Mouse (Mus musculus) midbrain, postnatal 0 days (tissue): ENCODE results near the gene Trp73. TPM values are rescaled to one million over a fixed set of nuclear protein-coding genes. Genes with fewer than 3 reads are reported as not detected.

Experiments used
- ATAC-seq: fragments of 200-750 bp; cut with Nextera tagmentation; 2 replicates; pipeline ENCODE4 v1.8.0; 2017; ENCODE audit warnings: moderate number of reproducible peaks, mild to moderate bottlenecking, moderate TSS enrichment, moderate library complexity; ENCODE audit not compliant: low FRiP score
- DNase-seq: peaks from one replicate; pipeline ENCODE4 v3.0.0-alpha.2; 2015; ENCODE audit warnings: low spot score
- H3K27ac ChIP-seq: fragments of 300-500 bp; sonication (generic); 2 replicates; pipeline ENCODE4 v1.5.1; 2014; ENCODE audit warnings: low read depth, mild to moderate bottlenecking, low read length, mixed read lengths
- H3K27me3 ChIP-seq: fragments of 300-500 bp; sonication (generic); 2 replicates; pipeline ENCODE4 v1.6.1; 2014; ENCODE audit warnings: low read length, control low read depth, mixed read lengths; ENCODE audit not compliant: insufficient read depth
- H3K36me3 ChIP-seq: fragments of 300-500 bp; sonication (generic); 2 replicates; pipeline ENCODE4 v1.6.1; 2014; ENCODE audit warnings: low read length, control low read depth, mixed read lengths; ENCODE audit not compliant: insufficient read depth
- H3K4me1 ChIP-seq: fragments of 300-500 bp; sonication (generic); 2 replicates; pipeline ENCODE4 v1.6.1; 2014; ENCODE audit warnings: mild to moderate bottlenecking, control low read depth, antibody characterized with exemption, low read length, mixed read lengths; ENCODE audit not compliant: insufficient read depth
- H3K4me2 ChIP-seq: fragments of 300-500 bp; sonication (generic); 2 replicates; pipeline ENCODE4 v1.6.1; 2014; ENCODE audit warnings: low read depth, mild to moderate bottlenecking, low read length, mixed read lengths; ENCODE audit not compliant: poor library complexity, severe bottlenecking
- H3K4me3 ChIP-seq: fragments of 300-500 bp; sonication (generic); 2 replicates; pipeline ENCODE4 v1.5.1; 2014; ENCODE audit warnings: low read depth, mild to moderate bottlenecking, low read length, moderate library complexity
- H3K9ac ChIP-seq: fragments of 300-500 bp; sonication (generic); replicated peaks from 2 replicates; pipeline ENCODE4 v1.6.1; 2014; ENCODE audit warnings: mild to moderate bottlenecking, low read length, moderate library complexity, mixed read lengths; ENCODE audit not compliant: poor library complexity, severe bottlenecking
- H3K9me3 ChIP-seq: fragments of 300-500 bp; sonication (generic); 2 replicates; pipeline ENCODE4 v1.6.1; 2016; ENCODE audit warnings: low read length, control low read depth
- CTCF ChIP-seq: IDR thresholded peaks from 2 replicates; pipeline ENCODE4 v1.5.1; 2016; ENCODE audit warnings: antibody characterized with exemption, mild to moderate bottlenecking
- WGBS: fragments of 180-500 bp; shearing (Covaris S2); extraction: QIAGEN DNeasy Blood & Tissue Kit; methylation state at CpG from one replicate; pipeline ENCODE4 v1.1.7; 2014; 5-methylcytosine and 5-hydroxymethylcytosine counted together
- polyA plus RNA-seq: library from polyadenylated mRNA; unstranded; fragments of >200 nt; fragmentation: Nextera tagmentation; extraction: Ambion mirVana; gene quantifications from 2 replicates; pipeline ENCODE4 v1.2.1, GENCODE M21; 2015
- total RNA-seq: library from RNA; depleted of rRNA; stranded (reverse); fragments of >200 nt; gene quantifications from 2 replicates; pipeline ENCODE4 v1.2.3, GENCODE M21; 2014; rRNA removed

Gene Trp73
- total and polyA plus RNA-seq, 2 experiments from 2014 or later = 0.49 to 0.52 TPM

GRCm38 (mm10) chr4:154010907-154011645 lies 128.9 kb downstream of the Trp73 start:
- Histone ChIP-seq H3K4me2 (peak overlapping the region; percentile 88), H3K27me3 (no peaks in the 10 kb centered on the region), H3K36me3 (peaks cover 18% of the 10 kb centered on the region), H3K9me3 (no peaks in the 10 kb centered on the region), H3K9ac (peak overlapping the region; percentile 96), H3K27ac (peak overlapping the region; percentile 62), H3K4me1 (peaks cover 13% of the 10 kb centered on the region), H3K4me3 (peak overlapping the region; percentile 98)
- WGBS = 28% methylated on average over 13 of the region's 13 CpGs
- ATAC-seq (no peak; the same call in 1 of the 2 replicates), DNase-seq (no peak)
- TF ChIP-seq CTCF = no peak

GRCm38 (mm10) chr4:154007759-154008158 lies 132.2 kb downstream of the Trp73 start:
- no peaks in the 10 kb centered on the region for H3K9me3 ChIP-seq
- H3K4me3 ChIP-seq = no peak overlapping the region
- H3K4me2 ChIP-seq = no peak overlapping the region
- peaks cover 7% of the 10 kb centered on the region; the same call in 1 of the 2 replicates for H3K4me1 ChIP-seq
- peaks cover 36% of the 10 kb centered on the region for H3K36me3 ChIP-seq
- no peaks in the 10 kb centered on the region for H3K27me3 ChIP-seq
- DNase-seq (no peak), ATAC-seq (no peak)
- H3K27ac ChIP-seq = no peak overlapping the region
- WGBS = 78% methylated on average over 4 of the region's 4 CpGs
- TF ChIP-seq CTCF = no peak
- H3K9ac ChIP-seq = no peak overlapping the region

- TF ChIP-seq CTCF = no peak
- H3K9ac ChIP-seq = no peak overlapping the region
- H3K36me3 ChIP-seq = peaks cover 43% of the 10 kb centered on the region
- H3K27me3 ChIP-seq = no peaks in the 10 kb centered on the region
- no peak for ATAC-seq
- H3K27ac ChIP-seq = no peak overlapping the region
- no peak overlapping the region for H3K4me2 ChIP-seq
- DNase-seq = no peak
- 0 out of 2 replicates have a peak, but pooled peaks cover 4% of the 10 kb centered on the region for H3K4me1 ChIP-seq
- 95% methylated on average over 6 of the region's 6 CpGs for WGBS
- no peak overlapping the region for H3K4me3 ChIP-seq
- H3K9me3 ChIP-seq = no peaks in the 10 kb centered on the region
Observed at GRCm38 (mm10) chr4:154006264-154006663, 133.7 kb downstream of the Trp73 start.

Other genes with a start within 250 kb of the Trp73 start
- 31.3 and 38.4 TPM in 2 replicates for gene A430005L14Rik, start 183.0 kb downstream of the Trp73 start, total RNA-seq
- gene A430005L14Rik, start 183.0 kb downstream of the Trp73 start, polyA plus RNA-seq = 46.1 and 50.4 TPM in 2 replicates
- gene Dffb, start 165.1 kb downstream of the Trp73 start, total RNA-seq = 19.8 and 20.8 TPM in 2 replicates
- gene Dffb, start 165.1 kb downstream of the Trp73 start, polyA plus RNA-seq = 9.7 and 10.1 TPM in 2 replicates
- gene Cep104, start 165.0 kb downstream of the Trp73 start, total RNA-seq = 9.6 and 11.6 TPM in 2 replicates
- 11.7 and 12.0 TPM in 2 replicates for gene Cep104, start 165.0 kb downstream of the Trp73 start, polyA plus RNA-seq
- gene Lrrc47, start 128.5 kb downstream of the Trp73 start, total RNA-seq = 24.9 and 28.1 TPM in 2 replicates
- 15.8 and 22.6 TPM in 2 replicates for gene Lrrc47, start 128.5 kb downstream of the Trp73 start, polyA plus RNA-seq
- gene Smim1, start 114.0 kb downstream of the Trp73 start, total RNA-seq = 13.4 and 20.6 TPM in 2 replicates
- 12.9 and 14.6 TPM in 2 replicates for gene Smim1, start 114.0 kb downstream of the Trp73 start, polyA plus RNA-seq
- not detected in 2 replicates for gene Ccdc27, start 97.5 kb downstream of the Trp73 start, total RNA-seq
- not detected in 2 replicates for gene Ccdc27, start 97.5 kb downstream of the Trp73 start, polyA plus RNA-seq
- gene Wrap73, start 2.2 kb upstream of the Trp73 start, total RNA-seq = 37.6 and 46.8 TPM in 2 replicates
- 34.7 and 36.3 TPM in 2 replicates for gene Wrap73, start 2.2 kb upstream of the Trp73 start, polyA plus RNA-seq
- 210 and 241 TPM in 2 replicates for gene Tprgl, start 20.5 kb upstream of the Trp73 start, total RNA-seq
- 227 and 250 TPM in 2 replicates for gene Tprgl, start 20.5 kb upstream of the Trp73 start, polyA plus RNA-seq
- gene Megf6, start 30.5 kb upstream of the Trp73 start, total RNA-seq = 39.4 and 68.0 TPM in 2 replicates
- 12.1 and 15.4 TPM in 2 replicates for gene Megf6, start 30.5 kb upstream of the Trp73 start, polyA plus RNA-seq
- 5.0 and 8.1 TPM in 2 replicates for gene Arhgef16, start 161.5 kb upstream of the Trp73 start, total RNA-seq
- gene Arhgef16, start 161.5 kb upstream of the Trp73 start, polyA plus RNA-seq = 2.7 and 3.5 TPM in 2 replicates
- gene B230104I21Rik, start 195.9 kb upstream of the Trp73 start, total RNA-seq = not detected in 2 replicates
- gene B230104I21Rik, start 195.9 kb upstream of the Trp73 start, polyA plus RNA-seq = 0.19 TPM in 1 of 2 replicates, not detected in the other